Mouse (Mus musculus) lung, postnatal 36 days (tissue): ENCODE results near the gene Aven.
"Not testable (repeated sequence)": the region's sequence is repeated elsewhere in the genome, so short reads cannot be mapped to it uniquely, and the experiment has no call there.

Experiments used
- DNase-seq: peaks from one replicate; pipeline ENCODE4 v3.0.0; 2022; ENCODE audit warnings: mixed read lengths

Aven gene

DNA sequence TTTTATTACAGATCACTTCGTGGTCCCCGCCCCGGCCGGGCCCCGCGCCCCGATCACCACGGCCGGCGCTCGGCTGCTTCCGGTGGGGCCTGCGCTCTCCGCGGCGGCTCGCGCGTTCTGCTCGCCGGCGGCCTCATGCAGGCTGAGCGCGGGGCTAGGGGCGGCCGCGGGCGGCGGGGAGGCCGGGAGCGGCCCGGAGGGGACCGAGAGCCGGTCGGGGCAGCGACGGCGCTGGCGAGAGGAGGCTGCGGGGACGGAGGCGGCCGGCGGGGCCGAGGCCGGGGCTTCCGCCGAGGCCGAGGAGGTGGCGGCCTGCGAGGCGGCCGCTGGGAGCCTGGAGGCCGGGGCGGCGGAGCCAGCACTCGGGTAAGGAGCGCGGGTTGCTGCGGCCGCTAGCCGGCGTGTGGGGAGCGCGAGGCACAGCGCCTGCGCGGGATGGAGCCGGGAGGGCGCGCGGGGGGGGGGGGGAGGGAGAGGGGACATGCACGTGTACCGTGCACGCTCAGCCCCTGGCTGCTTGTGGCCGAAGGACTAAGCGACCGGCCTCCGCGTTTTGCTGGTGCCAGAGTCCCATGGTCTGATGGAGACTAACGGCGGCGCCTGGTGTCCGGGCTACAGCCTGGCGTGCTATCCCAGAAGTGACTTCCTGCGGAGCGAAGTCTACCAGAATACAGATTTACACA, at the start of gene Aven:
Gene Aven, plus strand, starts transcription at position 109 of the 683 bp plus-strand sequence.
- DNase-seq = peak; percentile 84

GRCm38 (mm10) chr2:112443491-112443890, 49.3 kb upstream of the Aven start:
- DNase-seq = no peak

DNA sequence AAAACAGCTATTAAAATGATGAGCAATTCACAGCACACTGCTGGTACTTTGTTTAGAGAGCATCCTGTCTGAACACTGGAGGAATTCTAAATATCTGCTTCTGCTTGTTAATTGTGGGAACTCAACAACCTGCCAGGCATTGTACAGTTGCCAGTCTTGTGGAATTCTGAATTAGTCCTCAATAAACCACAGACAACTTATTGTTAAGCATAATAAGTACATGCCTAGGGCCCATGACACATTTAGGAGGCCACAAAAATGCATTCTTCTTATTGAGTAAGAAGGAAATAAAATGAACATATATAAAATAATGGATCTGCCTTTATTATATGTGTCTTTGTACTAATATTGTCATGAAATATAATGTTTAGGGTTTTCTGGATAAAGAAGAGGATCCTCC, 47.3 kb upstream of the Aven start:
- no peak for DNase-seq

DNA sequence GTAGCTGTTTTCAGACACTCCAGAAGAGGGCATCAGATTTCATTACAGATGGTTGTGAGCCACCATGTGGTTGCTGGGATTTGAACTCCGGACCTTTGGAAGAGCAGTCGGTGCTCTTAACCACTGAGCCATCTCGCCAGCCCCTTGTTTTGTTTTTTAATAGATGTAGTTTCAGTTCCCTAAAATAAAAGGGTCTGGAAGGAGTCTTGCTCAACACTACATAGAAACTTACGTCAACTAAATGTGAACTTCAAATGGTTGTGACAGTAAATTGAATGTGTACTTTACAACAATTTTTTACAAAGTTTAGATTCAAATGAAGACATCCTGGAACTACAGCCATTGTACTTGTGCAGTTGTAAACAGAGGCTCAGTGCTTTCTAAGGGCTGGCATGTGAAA, 44.7 kb upstream of the Aven start:
- peak; percentile 13 for DNase-seq

GRCm38 (mm10) chr2:112448510-112449059, 44.2 kb upstream of the Aven start:
- DNase-seq = no peak

DNA sequence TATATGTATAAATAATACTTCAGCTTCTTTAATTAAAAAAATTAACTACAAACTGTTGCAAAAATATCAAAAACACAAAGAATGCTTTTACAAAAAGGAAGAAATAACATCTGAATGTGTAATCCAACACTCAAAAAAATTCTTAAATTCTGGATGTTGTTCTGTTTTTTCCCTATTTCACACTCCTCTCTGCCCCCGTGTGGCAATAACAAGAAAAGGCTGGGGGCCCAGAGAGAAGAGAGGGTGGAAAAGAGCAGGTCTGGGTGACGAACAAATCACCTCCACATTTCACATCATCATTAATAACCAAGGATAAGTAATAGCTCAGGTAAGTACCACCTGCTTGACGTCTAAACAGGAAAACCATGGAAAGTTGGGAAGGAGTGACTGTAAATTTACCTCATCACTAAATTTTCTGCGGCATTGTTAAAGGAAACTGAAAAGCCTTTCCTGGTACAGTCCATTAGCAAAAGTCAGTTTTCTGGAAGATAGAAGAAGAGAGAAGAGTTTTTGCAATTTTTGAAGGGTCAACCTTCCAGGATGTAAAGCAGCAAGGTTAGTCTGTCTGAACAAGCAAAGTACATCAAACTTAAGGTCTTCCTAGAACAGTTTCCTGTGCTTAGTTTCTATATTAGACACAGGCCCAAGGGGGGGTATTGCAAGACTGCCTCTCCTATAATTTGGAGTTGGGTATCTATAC, 43.0 kb upstream of the Aven start:
- peak; percentile 51 for DNase-seq

DNA sequence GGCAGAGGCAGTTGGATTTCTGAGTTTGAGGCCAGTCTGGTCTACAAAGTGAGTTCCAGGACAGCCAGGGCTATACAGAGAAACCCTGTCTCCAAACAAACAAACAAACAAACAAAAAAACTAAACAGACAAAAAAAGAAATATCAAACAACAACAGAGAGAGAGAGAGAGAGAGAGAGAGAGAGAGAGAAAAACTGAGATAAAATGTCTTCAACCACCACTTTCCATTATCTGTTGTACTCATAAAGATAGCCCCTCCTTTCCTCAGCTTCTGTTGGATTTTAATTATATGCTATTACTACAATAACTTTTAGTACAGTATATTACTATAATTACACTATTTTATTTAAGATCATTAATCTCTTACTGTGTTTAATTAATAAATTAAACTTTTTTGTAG, 40.3 kb upstream of the Aven start:
- not testable (repeated sequence) for DNase-seq

- no peak for DNase-seq
Measured at GRCm38 (mm10) chr2:112454125-112454861, 38.5 kb upstream of the Aven start.

DNA sequence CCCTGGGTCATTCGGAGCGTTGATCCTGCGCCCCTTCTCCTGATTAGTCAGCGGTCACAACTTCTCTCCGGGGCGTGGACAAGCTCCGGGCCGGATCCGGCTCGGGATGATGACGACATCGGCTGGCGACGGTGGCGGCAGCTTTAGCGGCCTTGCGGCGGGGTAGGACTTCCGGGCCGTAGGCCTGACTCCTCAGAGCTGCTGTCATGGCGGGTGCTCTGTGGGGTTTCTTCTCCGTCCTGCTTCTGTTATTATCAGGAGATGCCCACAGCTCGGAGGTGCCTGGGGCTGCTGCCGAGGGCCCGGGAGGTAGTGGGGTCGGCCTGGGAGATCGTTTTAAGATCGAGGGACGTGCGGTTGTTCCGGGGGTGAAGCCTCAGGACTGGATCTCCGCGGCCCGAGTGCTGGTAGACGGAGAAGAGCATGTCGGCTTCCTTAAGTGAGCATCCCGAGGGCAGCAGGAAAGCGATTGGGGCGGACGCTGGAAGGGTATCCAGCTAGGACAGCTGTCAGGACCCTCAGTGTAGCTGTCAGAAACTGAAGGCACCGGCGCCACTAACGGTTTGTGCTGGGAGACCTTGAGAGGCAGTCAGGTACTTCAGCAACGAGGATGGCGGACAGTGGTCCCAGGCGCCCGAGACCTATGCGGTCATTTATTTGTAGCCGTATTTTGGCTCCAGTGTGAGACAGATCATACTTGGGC, 37.8 kb upstream of the Aven start, which contains the start of gene Emc7:
Gene Emc7, plus strand, starts transcription at position 136 of the 703 bp plus-strand sequence.
- peak; percentile 97 for DNase-seq

DNA sequence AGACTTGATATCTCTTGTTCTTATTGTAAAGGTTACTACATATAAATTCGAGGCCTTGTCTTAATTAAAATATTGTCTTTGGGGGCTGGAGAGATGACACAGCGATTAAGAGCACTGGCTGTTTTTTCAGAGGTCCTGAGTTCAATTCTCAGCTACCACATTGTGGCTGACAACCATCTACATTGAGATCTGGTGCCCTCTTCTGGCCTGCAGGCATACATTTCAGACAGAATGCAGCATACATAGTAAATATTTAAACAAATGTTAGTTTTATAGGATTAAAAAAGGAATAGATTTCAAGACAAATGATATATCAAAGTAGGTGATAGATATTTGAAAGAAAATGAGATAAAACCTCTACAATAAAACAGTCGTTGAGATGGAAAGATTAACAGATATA, 32.2 kb upstream of the Aven start:
- no peak for DNase-seq

DNA sequence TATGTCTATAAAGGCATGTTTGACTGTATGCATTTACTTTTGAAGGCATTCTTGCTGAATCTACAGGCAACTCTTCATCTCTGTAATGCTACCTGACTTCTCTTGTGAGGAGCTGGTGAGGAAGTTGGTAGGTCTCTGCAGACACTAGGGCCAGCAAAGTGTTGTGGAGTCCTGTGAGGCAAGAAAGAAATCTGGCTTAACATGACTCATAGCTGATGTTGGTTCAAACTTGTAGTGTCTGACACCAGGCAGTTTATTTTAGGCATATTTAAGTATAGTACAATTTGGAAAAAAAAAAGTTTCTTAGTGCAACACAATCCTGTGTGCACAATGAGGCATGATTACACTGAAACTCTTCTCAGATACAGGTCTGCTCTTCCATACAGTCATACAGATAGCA, 23.2 kb upstream of the Aven start:
- no peak for DNase-seq

DNA sequence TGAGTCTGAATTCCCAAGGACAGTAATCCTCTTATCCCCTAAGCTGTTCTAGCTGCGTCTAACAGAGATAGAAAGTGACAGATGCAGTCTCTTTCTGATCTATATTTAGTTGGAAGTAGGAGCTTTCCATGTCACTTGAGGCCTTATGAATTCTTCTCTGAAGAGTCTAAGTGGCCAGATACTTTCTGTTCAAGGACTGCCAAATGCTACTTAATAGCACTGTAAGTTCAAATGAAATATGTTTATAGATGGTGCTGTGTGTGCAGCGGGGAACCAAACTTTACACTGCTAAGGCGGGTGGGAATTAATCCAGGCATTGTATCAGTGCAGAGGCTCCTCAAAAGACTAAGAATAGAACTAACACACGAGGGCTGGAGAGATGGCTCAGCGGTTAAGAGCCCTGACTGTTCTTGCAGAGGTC, 21.8 kb upstream of the Aven start:
- no peak for DNase-seq

DNA sequence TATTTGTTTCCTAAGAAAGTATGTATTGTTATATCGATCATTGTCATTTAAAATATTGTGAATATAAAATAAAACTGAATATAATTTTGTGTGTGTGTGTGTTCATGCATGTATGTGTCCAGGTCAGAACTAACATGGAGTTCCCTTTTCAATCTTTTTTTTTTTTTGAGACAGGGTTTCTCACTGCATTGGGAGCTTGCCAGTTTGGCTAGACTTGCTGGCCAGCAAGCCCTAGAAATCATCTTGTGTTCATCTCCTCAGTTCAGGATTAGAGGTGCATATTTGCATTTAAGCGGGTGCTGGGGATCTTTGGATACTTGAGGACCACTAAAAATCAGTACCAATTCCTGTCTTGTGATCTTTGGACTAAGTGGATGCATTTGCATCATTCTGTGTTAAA, 20.7 kb upstream of the Aven start:
- DNase-seq = no peak

- peak; percentile 51 for DNase-seq
Measured at GRCm38 (mm10) chr2:112474997-112475724, 17.6 kb upstream of the Aven start.

GRCm38 (mm10) chr2:112476554-112476953, 16.2 kb upstream of the Aven start:
- peak; percentile 33 for DNase-seq

DNA sequence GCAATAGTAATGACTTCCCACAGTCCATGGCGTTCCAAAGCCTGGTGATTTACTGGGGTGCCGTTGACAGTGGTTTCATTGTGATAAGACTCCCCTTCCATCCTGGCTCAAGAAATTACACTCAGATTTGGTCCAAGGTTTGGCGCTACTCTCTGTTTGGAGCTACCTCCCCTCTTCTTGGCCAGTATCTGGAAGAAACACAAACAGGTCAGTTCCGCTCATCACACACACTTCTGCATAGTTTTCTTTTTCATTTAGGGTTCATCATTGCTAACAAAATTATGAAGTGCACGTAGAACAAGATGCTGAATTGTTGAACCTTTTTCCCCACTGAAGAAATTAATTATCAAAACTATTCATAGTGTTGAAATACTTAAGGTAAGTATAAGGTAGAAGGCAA, 12.1 kb upstream of the Aven start, which contains the start of gene Chrm5:
Gene Chrm5, minus strand, starts transcription at position 101 of the 400 bp plus-strand sequence.
- no peak for DNase-seq

- peak; percentile 59 for DNase-seq
Measured at GRCm38 (mm10) chr2:112481564-112481963, 11.2 kb upstream of the Aven start.

GRCm38 (mm10) chr2:112482533-112483333, 10.0 kb upstream of the Aven start:
- no peak for DNase-seq

GRCm38 (mm10) chr2:112483334-112483651, 9.5 kb upstream of the Aven start:
- no peak for DNase-seq

- peak; percentile 61 for DNase-seq
Measured at GRCm38 (mm10) chr2:112484886-112485285, 7.9 kb upstream of the Aven start.
